Mouse (Mus musculus) embryonic facial prominence, embryonic 10.5 days (tissue): Measurements from ENCODE around the gene Vav2. TPM values are rescaled to one million over a fixed set of nuclear protein-coding genes. Genes with fewer than 3 reads are reported as not detected.

Source experiments
- DNase-seq: peaks from one replicate; pipeline ENCODE4 v3.0.0-alpha.2; 2017; ENCODE audit warnings: low spot score
- H3K27ac ChIP-seq: fragments of 300-500 bp; sonication (generic); replicated peaks from 2 replicates; pipeline ENCODE4 v1.5.1; 2016; ENCODE audit warnings: mild to moderate bottlenecking
- H3K27me3 ChIP-seq: fragments of 300-500 bp; sonication (generic); replicated peaks from 2 replicates; pipeline ENCODE4 v1.6.1; 2016; ENCODE audit warnings: low read depth, mild to moderate bottlenecking; ENCODE audit not compliant: poor library complexity, severe bottlenecking
- H3K36me3 ChIP-seq: fragments of 300-500 bp; sonication (generic); replicated peaks from 2 replicates; pipeline ENCODE4 v1.6.1; 2016; ENCODE audit warnings: mild to moderate bottlenecking, moderate library complexity
- H3K4me1 ChIP-seq: fragments of 300-500 bp; sonication (generic); 2 replicates; pipeline ENCODE4 v1.6.1; 2016
- H3K4me3 ChIP-seq: fragments of 300-500 bp; sonication (generic); 2 replicates; pipeline ENCODE4 v1.5.1; 2016; ENCODE audit warnings: mild to moderate bottlenecking, moderate library complexity
- H3K9me3 ChIP-seq: fragments of 300-500 bp; sonication (generic); 2 replicates; pipeline ENCODE4 v1.6.1; 2016; ENCODE audit warnings: mild to moderate bottlenecking
- WGBS: fragments of 180-500 bp; shearing (Covaris S2); methylation state at CpG from one replicate; pipeline ENCODE4 v1.1.7; 2016; 5-methylcytosine and 5-hydroxymethylcytosine counted together
- microRNA-seq: library from miRNA; unstranded; fragments of <30 nt; microRNA quantifications from one replicate; pipeline ENCODE4, GENCODE M21; 2017
- polyA plus RNA-seq: library from polyadenylated mRNA; unstranded; fragments of >200 nt; fragmentation: Nextera tagmentation; extraction: Ambion mirVana; gene quantifications from 2 replicates; pipeline ENCODE4 v1.2.1, GENCODE M21; 2016

Vav2 gene
- polyA plus RNA-seq, 1 experiment from 2014 or later: 10.3 TPM

- DNase-seq: no peak
- no peak overlapping the region for H3K27ac ChIP-seq
Measured at GRCm38 (mm10) chr2:27218121-27218544, 208.7 kb downstream of the Vav2 start.

GRCm38 (mm10) chr2:27215537-27215936 lies 211.3 kb downstream of the Vav2 start:
- no peak overlapping the region for H3K4me3 ChIP-seq
- peaks cover 4% of the 10 kb centered on the region; the same call in 1 of the 2 replicates for H3K4me1 ChIP-seq
- 85% methylated on average over 2 of the region's 2 CpGs for WGBS
- no peaks in the 10 kb centered on the region for H3K36me3 ChIP-seq
- DNase-seq: no peak
- H3K9me3 ChIP-seq: no peaks in the 10 kb centered on the region
- H3K27ac ChIP-seq: no peak overlapping the region
- no peaks in the 10 kb centered on the region for H3K27me3 ChIP-seq

More at GRCm38 (mm10) chr2:27218121-27218544, 208.7 kb downstream of the Vav2 start:
- Histone ChIP-seq H3K36me3 (no peaks in the 10 kb centered on the region), H3K4me3 (no peak overlapping the region), H3K27me3 (peaks cover 7% of the 10 kb centered on the region; the same call in 1 of the 2 replicates), H3K4me1 (no peaks in the 10 kb centered on the region), H3K9me3 (no peaks in the 10 kb centered on the region)
- 76% methylated on average over 2 of the region's 2 CpGs for WGBS

Small RNAs within 50 kb of the gene (microRNA-seq; reads per million reads assigned to microRNA genes)
- 1.2 reads per million for gene Gm24049
- gene Mir7578: not detected

Other genes starting within 250 kb of the Vav2 start
- gene Sardh, start 178.7 kb downstream of the Vav2 start, polyA plus RNA-seq: 1.5 and 2.9 TPM in 2 replicates
- 8.8 and 8.9 TPM in 2 replicates for gene Brd3os, start 15.3 kb upstream of the Vav2 start, polyA plus RNA-seq
- gene Brd3, start 80.6 kb upstream of the Vav2 start, polyA plus RNA-seq: 189 and 195 TPM in 2 replicates
- 81.5 and 86.2 TPM in 2 replicates for gene Wdr5, start 88.1 kb upstream of the Vav2 start, polyA plus RNA-seq
- 8.8 and 9.3 TPM in 2 replicates for gene Rxra, start 249.4 kb upstream of the Vav2 start, polyA plus RNA-seq